In genomic region chr7:95027915-95028810, GRCm38 (mm10) we compare ENCODE assay signal across 18 mouse cellular contexts.
"Had no signal": no experiment of that assay in that cellular context is flagged by ENCODE, and none has a peak within 500 bp of the region (broad histone marks: within the 10 kb centered on the region; RNA-seq: fewer than 3 reads in every experiment).

No protein-coding gene starts in this region.

- H3K4me3 ChIP-seq: layer of hippocampus, adult 2 months; limb, embryonic 12.5 days; limb, embryonic 15.5 days; lung, embryonic 15.5 days; myocyte; neural tube, embryonic 13.5 days had no signal

- ATAC-seq: intestine, postnatal 0 days; liver, postnatal 0 days had no signal

- H3K27ac ChIP-seq: kidney, postnatal 0 days; layer of hippocampus, adult 2 months; limb, embryonic 12.5 days; limb, embryonic 15.5 days; liver, embryonic 14.5 days; lung, embryonic 15.5 days; neural tube, embryonic 13.5 days had no signal

- H3K9ac ChIP-seq: limb, embryonic 12.5 days; limb, embryonic 15.5 days; liver, embryonic 14.5 days; liver, postnatal 0 days; lung, embryonic 15.5 days; neural tube, embryonic 13.5 days had no signal

- H3K27me3 ChIP-seq: limb, embryonic 12.5 days; limb, embryonic 15.5 days; lung, embryonic 15.5 days; neural tube, embryonic 13.5 days had no signal

- DNase-seq: kidney, adult 2 months; kidney, postnatal 25 days; left cerebral cortex, postnatal 4 days; liver, postnatal 0 days; lung, postnatal 14 days; lung, postnatal 4 days; thymus, adult 18-20 months; thymus, postnatal 36 days had no signal

- H3K9me3 ChIP-seq: limb, embryonic 12.5 days; limb, embryonic 15.5 days; lung, embryonic 15.5 days; neural tube, embryonic 13.5 days had no signal

- H3K4me2 ChIP-seq: limb, embryonic 12.5 days; limb, embryonic 15.5 days; liver, embryonic 11.5 days; lung, embryonic 15.5 days; neural tube, embryonic 13.5 days had no signal

- H3K4me1 ChIP-seq: limb, embryonic 12.5 days; limb, embryonic 15.5 days; lung, embryonic 15.5 days; neural tube, embryonic 13.5 days had no signal

- H3K36me3 ChIP-seq: limb, embryonic 12.5 days; limb, embryonic 15.5 days; lung, embryonic 15.5 days; neural tube, embryonic 13.5 days had no signal
